Mouse (Mus musculus) testis, adult 2 months (tissue): ENCODE data around the gene Adra1b. TPM values are rescaled to one million over a fixed set of nuclear protein-coding genes. Genes with fewer than 3 reads are reported as not detected.

ENCODE experiments used
- H3K27ac ChIP-seq: fragments of 200-500 bp; 2 replicates; pipeline ENCODE4 v1.5.1; 2012; ENCODE audit warnings: low read depth, low read length; ENCODE audit not compliant: control insufficient read depth, insufficient read depth
- H3K27me3 ChIP-seq: fragments of 200-500 bp; 2 replicates; pipeline ENCODE4 v1.6.1; 2012; ENCODE audit warnings: mild to moderate bottlenecking, low read length, moderate library complexity; ENCODE audit not compliant: control insufficient read depth, insufficient read depth
- H3K36me3 ChIP-seq: fragments of 200-500 bp; 2 replicates; pipeline ENCODE4 v1.6.1; 2012; ENCODE audit warnings: mild to moderate bottlenecking, low read length; ENCODE audit not compliant: control insufficient read depth, insufficient read depth
- H3K4me1 ChIP-seq: fragments of 200-500 bp; 2 replicates; pipeline ENCODE4 v1.6.1; 2012; ENCODE audit warnings: low read length; ENCODE audit not compliant: control insufficient read depth, insufficient read depth
- H3K4me3 ChIP-seq: fragments of 200-500 bp; 2 replicates; pipeline ENCODE4 v1.5.1; 2012; ENCODE audit warnings: low read depth, mild to moderate bottlenecking, low read length, moderate library complexity, mixed read lengths; ENCODE audit not compliant: control insufficient read depth
- CTCF ChIP-seq: fragments of 200-500 bp; IDR thresholded peaks from 2 replicates; pipeline ENCODE4 v1.5.1; 2012; ENCODE audit warnings: low read depth, mild to moderate bottlenecking, inconsistent platforms, low read length, moderate library complexity; ENCODE audit not compliant: control insufficient read depth, insufficient read depth, insufficient replicate concordance
- POLR2A ChIP-seq: fragments of 200-500 bp; IDR thresholded peaks from 2 replicates; pipeline ENCODE4 v1.6.1; 2012; ENCODE audit warnings: low read depth, mild to moderate bottlenecking, inconsistent platforms, low read length, moderate library complexity; ENCODE audit not compliant: control insufficient read depth
- polyA plus RNA-seq: library from polyadenylated mRNA; depleted of rRNA; stranded (reverse); fragments of >200 nt; gene quantifications from 2 replicates; pipeline ENCODE4 v1.2.3, GENCODE M21; 2012

The Adra1b gene
- polyA plus RNA-seq, 1 experiment = 0.53 TPM

- H3K36me3 ChIP-seq = no peaks in the 10 kb centered on the region
- no peak overlapping the region for H3K4me3 ChIP-seq
- no peaks in the 10 kb centered on the region for H3K4me1 ChIP-seq
- no peak overlapping the region for H3K27ac ChIP-seq
- H3K27me3 ChIP-seq = no peaks in the 10 kb centered on the region
- TF ChIP-seq CTCF = no peak
- TF ChIP-seq POLR2A = no peak
Observed at GRCm38 (mm10) chr11:43914552-43915447, 13.8 kb upstream of the Adra1b start.

- H3K36me3 ChIP-seq = no peaks in the 10 kb centered on the region
- no peaks in the 10 kb centered on the region for H3K4me1 ChIP-seq
- no peak for TF ChIP-seq POLR2A
- no peak for TF ChIP-seq CTCF
- no peak overlapping the region for H3K4me3 ChIP-seq
- no peak overlapping the region for H3K27ac ChIP-seq
- no peaks in the 10 kb centered on the region for H3K27me3 ChIP-seq
Observed at GRCm38 (mm10) chr11:43912136-43912888, 11.3 kb upstream of the Adra1b start.

- H3K4me3 ChIP-seq = no peak overlapping the region
- H3K4me1 ChIP-seq = no peaks in the 10 kb centered on the region
- H3K27me3 ChIP-seq = no peaks in the 10 kb centered on the region
- H3K36me3 ChIP-seq = no peaks in the 10 kb centered on the region
- no peak overlapping the region for H3K27ac ChIP-seq
- TF ChIP-seq CTCF (no peak), POLR2A (no peak)
Observed at GRCm38 (mm10) chr11:43911646-43912045, 10.6 kb upstream of the Adra1b start.

DNA sequence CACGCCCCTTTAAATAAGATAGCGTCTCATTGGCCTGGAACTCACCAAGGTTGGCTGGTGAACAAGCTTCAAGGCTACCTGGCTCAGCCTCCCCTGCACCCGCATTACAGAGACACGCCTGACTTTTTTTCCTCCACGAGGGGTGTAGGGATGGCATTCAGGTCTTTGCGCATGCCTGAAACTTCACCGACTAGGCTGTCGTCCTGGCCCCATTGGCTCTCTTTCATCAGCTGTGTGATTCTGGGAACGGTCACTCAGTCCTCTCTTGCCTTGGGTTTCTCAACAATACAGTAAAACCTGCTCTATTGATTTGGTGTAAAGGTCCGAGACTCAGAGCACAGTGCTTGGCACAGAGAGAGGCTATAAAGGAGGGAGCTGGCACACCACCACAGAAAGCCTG is 2.3 kb upstream of the Adra1b start:
- no peaks in the 10 kb centered on the region for H3K27me3 ChIP-seq
- H3K4me1 ChIP-seq = peaks cover 6% of the 10 kb centered on the region
- no peaks in the 10 kb centered on the region for H3K36me3 ChIP-seq
- H3K27ac ChIP-seq = no peak overlapping the region
- no peak overlapping the region for H3K4me3 ChIP-seq
- TF ChIP-seq CTCF (no peak), POLR2A (no peak)

GRCm38 (mm10) chr11:43899696-43900095 is 1.3 kb downstream of the Adra1b start:
- H3K4me1 ChIP-seq = peaks cover 6% of the 10 kb centered on the region
- no peak overlapping the region for H3K27ac ChIP-seq
- TF ChIP-seq CTCF (no peak), POLR2A (no peak)
- no peak overlapping the region for H3K4me3 ChIP-seq
- no peaks in the 10 kb centered on the region for H3K27me3 ChIP-seq
- H3K36me3 ChIP-seq = no peaks in the 10 kb centered on the region

DNA sequence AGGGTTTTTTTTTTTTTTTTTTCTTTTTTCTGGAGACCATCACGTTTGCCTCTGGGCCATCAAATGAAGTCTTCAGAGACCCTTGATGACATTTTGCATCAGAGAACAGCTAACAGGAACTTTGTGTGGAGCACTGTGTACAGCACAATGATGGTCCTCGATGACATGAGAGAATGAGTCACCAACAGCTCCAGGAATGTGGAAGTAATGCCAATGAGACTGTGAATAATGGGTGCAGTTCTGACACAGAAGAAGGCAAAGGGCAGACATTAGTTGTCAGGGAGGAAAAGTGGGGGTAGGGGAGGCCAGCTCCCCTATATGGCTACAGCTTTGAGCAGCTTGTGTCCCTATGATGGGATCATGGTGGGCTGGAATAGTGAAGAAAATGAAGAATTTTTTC is 5.7 kb downstream of the Adra1b start:
- Histone ChIP-seq H3K4me1 (no peaks in the 10 kb centered on the region), H3K36me3 (no peaks in the 10 kb centered on the region), H3K27me3 (no peaks in the 10 kb centered on the region), H3K27ac (no peak overlapping the region), H3K4me3 (no peak overlapping the region)
- TF ChIP-seq POLR2A (no peak), CTCF (no peak)

- Histone ChIP-seq H3K4me3 (no peak overlapping the region), H3K27ac (no peak overlapping the region), H3K4me1 (no peaks in the 10 kb centered on the region), H3K36me3 (no peaks in the 10 kb centered on the region), H3K27me3 (no peaks in the 10 kb centered on the region)
- TF ChIP-seq CTCF (no peak), POLR2A (no peak)
Observed at GRCm38 (mm10) chr11:43892546-43892945, 8.5 kb downstream of the Adra1b start.

DNA sequence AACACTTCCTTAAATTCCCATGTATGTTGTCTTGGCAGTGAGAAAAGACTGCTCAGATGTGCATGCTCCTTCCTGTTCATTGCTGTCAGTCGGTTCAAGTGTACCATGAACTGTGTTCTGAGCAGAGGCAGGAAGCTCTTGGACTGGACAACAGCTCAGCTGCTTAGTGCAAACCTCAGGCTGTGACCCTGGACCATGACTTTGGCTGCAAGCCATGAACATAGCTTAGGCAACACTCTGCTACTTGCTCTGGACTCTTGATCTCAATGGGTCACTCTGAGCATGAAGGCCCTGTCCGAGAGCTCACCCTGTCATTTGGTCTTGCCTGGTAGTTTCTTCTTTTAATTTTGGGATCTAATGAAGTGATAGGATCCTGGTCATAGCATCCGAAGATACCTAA is 9.6 kb downstream of the Adra1b start:
- TF ChIP-seq CTCF (no peak), POLR2A (no peak)
- Histone ChIP-seq H3K4me1 (no peaks in the 10 kb centered on the region), H3K36me3 (no peaks in the 10 kb centered on the region), H3K27ac (no peak overlapping the region), H3K27me3 (no peaks in the 10 kb centered on the region), H3K4me3 (no peak overlapping the region)
